Mouse (Mus musculus) brain, embryonic 14.5 days (tissue): Measurements from ENCODE around the gene Tgfbr3. TPM values are rescaled to one million over a fixed set of nuclear protein-coding genes. Genes with fewer than 3 reads are reported as not detected.
"Not testable (repeated sequence)": the region's sequence is repeated elsewhere in the genome, so short reads cannot be mapped to it uniquely, and the experiment has no call there.

Experiments used
- DNase-seq: peaks from one replicate; pipeline ENCODE4 v3.0.0-alpha.2; 2011; ENCODE audit warnings: low read depth
- CTCF ChIP-seq: fragments of 200-500 bp; IDR thresholded peaks from 2 replicates; pipeline ENCODE4 v1.5.1; 2012; ENCODE audit warnings: inconsistent platforms, mild to moderate bottlenecking, moderate library complexity, borderline replicate concordance; ENCODE audit not compliant: insufficient read depth, insufficient read length; ENCODE audit errors: extremely low read depth
- POLR2A ChIP-seq: fragments of 200-500 bp; IDR thresholded peaks from 2 replicates; pipeline ENCODE4 v1.6.1; 2012; ENCODE audit warnings: mild to moderate bottlenecking, inconsistent platforms, borderline replicate concordance; ENCODE audit not compliant: poor library complexity, insufficient read depth, insufficient read length, severe bottlenecking; ENCODE audit errors: extremely low read depth
- polyA plus RNA-seq: library from polyadenylated mRNA; depleted of rRNA; stranded (reverse); fragments of >200 nt; gene quantifications from 2 replicates; pipeline ENCODE4 v1.2.3, GENCODE M21; 2012

Tgfbr3 gene
- polyA plus RNA-seq, 1 experiment = 5.2 TPM

DNA sequence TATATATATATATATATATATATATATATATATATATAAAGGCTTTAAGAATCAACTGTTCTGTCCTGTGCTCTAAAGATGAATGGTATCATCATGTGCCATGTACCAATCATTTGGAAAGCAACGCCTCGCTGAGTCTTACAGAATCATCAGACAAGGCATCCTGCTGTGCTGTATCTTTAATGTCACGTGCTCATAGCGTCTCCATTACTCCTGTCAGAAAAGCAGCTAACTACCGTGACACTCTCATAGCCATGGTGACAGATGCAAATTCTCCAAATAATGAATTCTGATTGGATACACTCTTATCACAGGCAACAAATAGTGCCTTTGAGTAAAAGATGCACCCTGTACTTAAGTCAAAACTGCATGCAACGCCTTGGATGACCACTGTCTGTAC is 40.7 kb downstream of the Tgfbr3 start:
- TF ChIP-seq CTCF (no peak), POLR2A (no peak)

DNA sequence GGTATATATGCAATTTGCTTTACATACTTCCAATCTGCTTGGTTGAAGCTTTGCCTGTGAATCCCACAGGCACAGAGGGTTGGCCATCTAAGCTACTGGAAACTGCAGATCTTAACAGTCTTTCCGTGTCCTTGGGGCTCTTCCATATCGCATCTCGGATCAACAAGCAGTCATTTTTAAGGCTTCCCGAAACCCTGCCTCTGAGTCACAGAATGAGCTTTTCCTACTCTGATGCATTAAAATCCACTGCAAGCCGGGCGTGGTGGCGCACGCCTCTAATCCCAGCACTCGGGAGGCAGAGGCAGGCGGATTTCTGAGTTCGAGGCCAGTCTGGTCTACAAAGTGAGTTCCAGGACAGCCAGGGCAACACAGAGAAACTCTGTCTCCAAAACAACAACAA is 41.1 kb downstream of the Tgfbr3 start:
- DNase-seq = not testable (repeated sequence)

More for the DNA sequence above, 40.7 kb downstream of the Tgfbr3 start:
- no peak for DNase-seq

DNA sequence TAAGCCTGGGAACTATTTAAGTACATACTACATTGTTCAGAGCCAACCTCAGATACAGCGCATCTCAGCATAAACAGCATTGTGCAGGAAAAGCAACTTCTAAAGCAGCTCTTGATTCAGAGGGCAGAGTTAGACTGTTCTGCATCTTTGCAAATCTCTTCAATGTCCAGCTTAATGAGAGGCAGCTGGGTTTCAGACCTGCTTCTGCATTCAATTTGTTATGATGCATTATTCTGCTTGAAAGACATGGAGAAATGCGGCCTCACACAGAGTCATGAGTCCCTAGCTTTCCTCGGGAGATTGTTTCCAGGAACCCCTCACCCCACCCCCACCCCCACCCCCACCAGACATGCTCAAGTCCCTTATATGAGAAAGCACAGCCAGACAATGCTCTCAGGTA is 41.6 kb downstream of the Tgfbr3 start:
- TF ChIP-seq POLR2A (no peak), CTCF (no peak)
- DNase-seq = no peak

DNA sequence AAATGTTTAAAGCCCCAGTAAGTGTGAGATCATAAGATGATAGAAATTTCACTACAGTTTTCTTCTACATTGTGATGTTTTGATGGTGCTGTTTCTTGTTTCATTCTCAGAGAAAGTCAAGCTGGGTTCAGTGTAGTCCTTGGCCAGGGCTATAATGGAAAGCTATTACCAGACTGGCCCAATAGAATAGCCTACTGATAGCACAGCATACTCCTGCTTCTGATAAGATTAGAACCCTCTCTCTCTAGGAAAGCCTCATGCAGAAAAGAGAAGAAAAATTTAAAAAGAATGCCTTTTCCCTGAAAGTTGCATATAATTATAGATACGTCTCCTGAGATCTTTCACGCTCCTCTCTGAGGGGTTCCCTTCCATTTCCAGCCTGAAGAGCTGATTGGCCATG is 46.0 kb downstream of the Tgfbr3 start:
- TF ChIP-seq POLR2A (no peak), CTCF (no peak)
- no peak for DNase-seq

DNA sequence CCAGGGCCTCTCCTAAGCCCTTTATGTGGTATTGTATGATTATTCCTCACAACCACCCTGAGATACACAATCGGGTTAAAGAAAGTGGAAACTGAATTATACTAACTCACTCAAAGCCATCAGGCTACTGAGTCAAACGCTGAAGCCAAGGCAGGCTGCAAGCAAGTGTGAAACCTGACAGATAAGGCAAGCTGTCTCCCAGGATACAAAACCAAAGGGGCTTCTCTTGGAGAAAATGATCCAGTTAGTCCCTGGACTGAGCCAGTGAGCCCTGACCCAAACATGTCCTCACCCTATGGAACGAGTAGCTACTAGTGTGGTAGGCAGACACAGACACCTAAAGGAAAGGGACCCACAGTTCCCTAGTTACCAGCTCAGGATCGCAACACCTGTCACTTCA is 46.4 kb downstream of the Tgfbr3 start:
- no peak for DNase-seq
- TF ChIP-seq CTCF = no peak
- no peak for TF ChIP-seq POLR2A

DNA sequence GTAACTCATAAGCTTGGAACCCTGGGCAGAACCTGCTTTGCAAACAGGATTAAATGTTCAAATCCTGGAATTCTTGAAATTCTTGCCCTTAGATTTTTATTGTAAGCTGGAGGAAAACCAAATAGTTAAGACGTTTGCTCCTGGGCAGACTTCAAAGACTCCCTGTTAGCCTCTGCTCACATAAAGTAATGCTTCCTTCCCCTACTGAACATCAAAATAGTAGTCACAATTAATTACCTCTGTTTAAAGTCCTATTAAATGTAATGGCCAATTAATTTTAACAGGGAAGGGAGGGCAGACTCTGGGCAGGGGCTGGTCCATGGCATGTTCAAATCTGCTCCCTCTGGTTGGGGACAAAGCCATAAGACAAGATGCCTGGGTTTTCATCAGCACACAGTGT is 49.2 kb downstream of the Tgfbr3 start:
- no peak for TF ChIP-seq CTCF
- peak; percentile 39 for DNase-seq

DNA sequence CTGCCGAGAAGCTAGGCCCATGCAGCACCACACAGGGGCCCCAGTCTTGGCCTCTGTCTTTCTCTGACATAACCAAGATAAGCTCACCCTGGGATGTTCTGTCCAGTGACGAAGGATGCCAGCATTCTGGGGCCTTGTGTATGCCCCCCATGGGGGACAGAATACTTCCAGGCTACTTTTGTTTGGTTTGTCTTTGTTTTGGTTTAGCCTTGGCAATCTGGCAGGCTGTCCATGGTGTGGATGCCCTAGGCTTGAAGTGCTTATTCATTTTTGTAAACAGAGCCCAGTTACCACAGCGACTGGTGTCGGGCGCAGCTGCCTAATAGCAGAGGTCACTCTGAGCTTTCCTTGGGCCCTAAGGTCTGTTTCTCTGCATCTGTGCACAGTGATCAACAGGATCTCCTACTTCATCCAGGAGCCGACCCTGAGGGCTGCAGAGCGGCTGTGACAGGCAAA is 51.4 kb downstream of the Tgfbr3 start:
- TF ChIP-seq POLR2A (no peak), CTCF (no peak)
- DNase-seq = peak; percentile 34

DNA sequence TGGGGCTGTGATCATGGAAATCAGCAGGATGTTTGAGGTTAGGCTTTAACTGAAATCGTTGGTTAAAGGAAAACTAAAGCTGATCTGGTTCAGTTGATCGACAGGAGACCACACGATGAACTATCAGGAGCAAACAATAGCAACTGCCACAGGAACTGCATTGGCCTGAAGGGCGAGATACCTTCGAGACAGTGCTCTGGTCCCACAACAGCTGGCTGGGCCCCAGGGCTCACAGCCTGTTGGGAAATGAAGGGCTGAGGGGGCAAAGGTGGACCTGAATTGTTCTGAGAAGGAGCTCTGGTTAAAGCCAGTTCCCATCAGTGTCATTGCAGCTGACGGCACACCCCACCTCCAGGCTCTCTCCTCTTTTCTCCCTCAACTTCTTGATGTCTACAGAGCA is 52.5 kb downstream of the Tgfbr3 start:
- TF ChIP-seq POLR2A = no peak
- TF ChIP-seq CTCF = no peak

DNA sequence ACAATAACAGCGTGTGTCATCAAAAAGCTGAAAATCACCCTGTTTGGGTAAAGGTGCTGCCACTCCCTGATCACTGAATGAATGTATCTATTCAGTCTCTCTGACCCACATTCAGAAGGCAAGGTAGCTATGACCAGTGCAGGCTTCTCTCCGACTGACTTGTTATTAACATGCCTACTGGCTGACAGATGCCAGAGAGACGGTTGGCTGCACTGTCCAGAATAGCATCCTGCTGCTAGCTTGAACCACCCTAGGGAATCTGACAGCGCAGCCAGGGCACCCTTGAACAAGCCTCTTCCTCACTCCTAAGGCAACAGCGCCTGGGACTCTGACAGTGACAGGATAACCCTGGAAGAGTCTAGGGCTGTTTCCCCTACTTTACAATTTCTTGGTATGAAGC is 53.4 kb downstream of the Tgfbr3 start:
- TF ChIP-seq CTCF (no peak), POLR2A (no peak)
- DNase-seq = no peak

More for the DNA sequence above, 52.5 kb downstream of the Tgfbr3 start:
- DNase-seq = no peak

DNA sequence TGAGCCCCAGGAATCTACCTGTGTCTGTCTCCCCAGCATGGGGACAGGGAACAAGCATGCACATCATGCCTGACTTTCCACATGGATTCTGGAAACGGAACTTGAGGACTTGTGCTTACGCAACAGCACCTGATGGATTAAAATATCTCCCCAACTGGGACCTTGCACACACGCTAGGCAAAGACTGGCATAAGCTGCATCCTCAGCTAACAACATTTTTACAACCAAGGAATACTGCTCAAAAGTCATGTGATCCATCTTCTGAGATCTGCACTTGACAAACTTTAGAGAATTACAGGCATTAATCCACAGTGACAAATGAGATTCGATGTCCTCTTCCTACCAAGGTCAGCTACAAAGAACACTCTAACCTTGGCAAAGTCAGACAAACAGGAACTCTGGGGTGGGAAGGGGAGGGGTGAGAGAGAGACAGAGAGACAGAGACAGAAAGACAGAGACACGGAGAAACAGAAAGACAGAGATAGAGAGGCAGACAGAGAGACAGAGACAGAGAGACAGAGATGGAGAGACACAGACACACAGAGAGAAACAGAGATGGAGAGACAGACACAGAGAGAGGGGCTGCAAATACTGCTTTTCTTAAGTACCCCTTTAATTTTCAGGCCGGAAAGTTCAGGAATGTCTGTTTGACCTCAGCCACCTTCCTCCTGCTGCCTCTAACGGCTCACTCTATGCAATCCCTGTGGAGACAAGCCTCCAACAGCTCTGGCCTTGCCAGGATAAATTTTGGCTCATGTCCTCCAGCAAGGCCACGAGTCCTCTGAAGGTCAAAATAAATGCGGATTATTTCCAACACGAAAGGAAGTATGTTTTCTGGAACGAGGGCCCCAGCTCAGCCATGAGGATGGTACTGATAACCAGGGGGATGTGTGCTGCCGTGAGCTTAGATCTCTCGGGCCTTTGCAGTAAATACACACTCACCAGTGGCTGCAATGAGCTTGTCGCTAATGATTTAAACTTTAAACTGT is 55.8 kb downstream of the Tgfbr3 start:
- TF ChIP-seq POLR2A (no peak), CTCF (no peak)
- no peak for DNase-seq

DNA sequence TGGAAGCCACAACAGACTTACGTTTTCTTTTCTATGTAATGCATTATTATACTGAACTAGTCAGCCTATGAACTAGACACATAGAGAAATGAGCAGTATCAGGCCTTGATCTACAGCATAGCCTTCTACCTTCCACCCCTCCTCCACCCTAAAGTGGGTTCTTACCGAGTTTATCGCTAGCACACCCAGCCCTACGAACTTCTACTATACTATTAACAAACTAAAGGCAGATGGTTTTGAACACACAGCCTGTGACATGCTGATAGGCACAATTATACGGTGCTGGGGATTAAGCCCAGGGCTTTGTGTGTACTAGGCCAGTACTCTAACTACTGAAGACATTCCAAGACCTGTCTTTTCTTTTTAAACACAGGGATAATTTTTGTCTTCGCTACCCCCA is 59.2 kb downstream of the Tgfbr3 start:
- no peak for DNase-seq
- no peak for TF ChIP-seq POLR2A

DNA sequence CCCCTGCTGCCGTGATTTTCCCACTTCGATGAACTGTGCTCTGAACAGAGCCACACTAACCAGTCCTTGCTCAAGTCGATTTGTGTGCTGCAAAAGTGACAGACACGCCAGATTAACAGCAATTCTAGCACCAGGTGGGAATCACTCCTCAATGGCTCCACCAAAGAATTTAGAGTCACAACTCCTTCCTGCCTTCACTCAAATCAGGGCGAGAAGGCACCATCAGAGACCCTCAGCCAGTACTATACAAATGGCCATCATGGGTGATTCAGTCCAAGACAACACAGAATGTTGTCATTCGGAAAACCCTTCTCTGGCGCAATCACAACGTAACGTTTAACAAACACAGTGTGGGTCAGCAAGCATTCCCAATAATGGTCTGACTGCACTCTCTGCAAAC is 60.4 kb downstream of the Tgfbr3 start:
- DNase-seq = no peak
- no peak for TF ChIP-seq POLR2A
- TF ChIP-seq CTCF = no peak

DNA sequence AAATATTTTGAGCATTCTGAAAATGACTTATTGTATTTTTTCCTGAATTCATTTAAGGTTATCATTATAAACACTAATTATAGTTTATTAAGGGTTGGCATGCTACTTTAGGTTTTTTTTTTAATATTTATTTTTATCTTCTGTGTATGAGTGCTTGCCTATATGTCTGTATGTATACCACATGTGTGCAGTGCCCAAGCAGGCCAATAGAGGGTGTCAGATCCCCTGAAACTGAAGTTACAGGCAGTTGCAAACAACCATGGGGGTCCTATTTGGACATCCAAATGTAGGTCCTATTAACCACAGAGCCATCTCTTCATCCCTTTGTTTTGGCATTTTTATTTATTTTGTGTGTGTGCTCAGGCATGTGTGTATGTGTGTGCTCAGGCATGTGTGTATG is 61.8 kb downstream of the Tgfbr3 start:
- TF ChIP-seq POLR2A = no peak
- TF ChIP-seq CTCF = peak; percentile 4; the same call in 1 of the 2 replicates
- DNase-seq = no peak
